Mouse (Mus musculus): ENCODE measurements around the gene Nars2. TPM values are rescaled to one million over a fixed set of nuclear protein-coding genes. Genes with fewer than 3 reads are reported as not detected.

The Nars2 gene
- total RNA-seq, 2 experiments from 2014 or later: 14.8 to 21.0 TPM

Other genes with a start within 250 kb of the Nars2 start
- gene Gab2, start 130.1 kb downstream of the Nars2 start, total RNA-seq (2021): 10 to 100 TPM; 17.5 to 18.1 TPM